Mouse (Mus musculus) heart, adult 18-20 months (tissue): ENCODE results near the gene Dnajc22. TPM values are rescaled to one million over a fixed set of nuclear protein-coding genes. Genes with fewer than 3 reads are reported as not detected.

ENCODE experiments used
- DNase-seq, 2 experiments: peaks; one replicate each; pipeline ENCODE4 v3.0.0; 2021 to 2022; ENCODE audit warnings: mixed read lengths in 1 of 2
- microRNA-seq, 2 experiments: library from miRNA; unstranded; fragments of <30 nt; microRNA quantifications; one replicate each; pipeline ENCODE4 v1.2.0; 2022
- total RNA-seq, 2 experiments: library from RNA; stranded (reverse); gene quantifications; 2 replicates each; pipeline ENCODE4 v1.2.3; 2021

Gene Dnajc22
- total RNA-seq, 2 experiments from 2014 or later: 0.37 to 1.2 TPM

DNA sequence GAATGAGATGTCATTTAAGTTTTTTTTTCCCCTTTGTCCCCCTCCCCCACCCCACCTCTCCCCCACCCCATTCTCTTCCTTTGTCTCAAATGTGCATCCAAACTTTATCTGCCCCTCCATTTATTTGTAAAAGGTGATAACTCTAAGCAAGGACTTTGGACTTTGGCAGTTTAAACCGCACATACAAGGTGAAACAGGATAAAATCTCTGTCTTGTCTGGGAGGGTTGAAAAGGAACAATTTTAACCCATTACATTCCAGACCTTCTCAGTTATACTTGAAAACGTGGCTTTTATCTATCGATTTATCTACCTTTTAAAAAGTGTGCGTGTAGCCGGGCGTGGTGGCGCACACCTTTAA, 22.1 kb downstream of the Dnajc22 start:
- no peak for DNase-seq

DNA sequence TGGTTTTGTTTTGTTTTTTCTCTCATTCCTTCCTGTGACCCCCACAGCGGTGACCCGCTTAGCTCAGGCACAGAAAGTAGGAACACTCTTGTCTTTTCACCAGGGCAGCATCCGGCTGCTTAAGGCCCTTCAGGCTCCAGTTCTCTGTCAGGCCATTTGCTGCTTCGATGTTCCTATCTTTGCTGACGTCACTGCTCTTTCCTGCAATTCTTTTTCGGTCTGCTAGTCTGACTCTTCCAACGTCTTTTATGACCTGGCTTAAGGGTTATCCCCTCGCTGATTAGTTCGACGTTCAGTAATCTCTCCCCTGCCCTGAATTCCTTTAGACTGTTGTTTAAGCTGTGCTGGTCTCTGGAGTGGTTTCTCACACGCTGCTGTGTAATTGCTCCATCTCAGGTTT, 23.6 kb downstream of the Dnajc22 start:
- DNase-seq: peak in 1 of 2 experiments; percentile 48

DNA sequence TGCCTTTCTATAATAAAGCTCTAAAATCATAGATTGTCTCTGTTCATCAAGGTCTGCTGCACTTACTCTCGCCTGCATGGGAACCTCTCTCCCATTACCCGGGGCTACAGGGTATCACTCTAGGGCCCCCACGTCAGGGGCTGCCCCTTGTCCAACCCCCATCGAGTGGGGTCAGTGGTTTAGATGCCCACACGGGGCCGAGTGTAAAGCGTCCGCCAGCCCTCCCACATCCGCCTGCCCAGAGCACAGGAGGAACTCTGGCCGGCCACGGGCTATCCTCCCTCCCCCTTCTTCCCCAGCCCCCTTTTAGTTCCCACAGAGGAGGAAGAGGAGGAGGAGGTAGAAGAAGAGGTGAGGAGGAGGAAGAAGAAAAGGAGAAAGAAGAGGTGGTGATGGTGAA, 27.8 kb downstream of the Dnajc22 start:
- no peak for DNase-seq

DNA sequence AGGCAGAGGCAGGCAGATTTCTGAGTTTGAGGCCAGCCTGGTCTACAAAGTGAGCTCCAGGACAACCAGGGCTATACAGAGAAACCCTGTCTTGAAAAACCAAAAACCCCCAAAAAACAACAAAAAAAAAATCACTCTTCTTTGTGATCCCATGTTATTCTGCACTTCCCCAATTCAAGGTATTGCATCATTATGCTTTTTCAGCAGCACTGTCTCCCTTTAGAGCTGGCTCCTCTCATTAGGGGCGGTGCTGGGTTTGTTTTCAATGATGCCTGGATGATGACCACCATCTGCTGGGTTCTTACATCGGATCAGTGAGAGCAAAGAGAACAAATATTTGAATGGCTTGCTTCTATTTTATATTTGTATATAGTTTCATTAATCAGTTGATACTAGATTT, 29.7 kb downstream of the Dnajc22 start:
- no peak for DNase-seq

DNA sequence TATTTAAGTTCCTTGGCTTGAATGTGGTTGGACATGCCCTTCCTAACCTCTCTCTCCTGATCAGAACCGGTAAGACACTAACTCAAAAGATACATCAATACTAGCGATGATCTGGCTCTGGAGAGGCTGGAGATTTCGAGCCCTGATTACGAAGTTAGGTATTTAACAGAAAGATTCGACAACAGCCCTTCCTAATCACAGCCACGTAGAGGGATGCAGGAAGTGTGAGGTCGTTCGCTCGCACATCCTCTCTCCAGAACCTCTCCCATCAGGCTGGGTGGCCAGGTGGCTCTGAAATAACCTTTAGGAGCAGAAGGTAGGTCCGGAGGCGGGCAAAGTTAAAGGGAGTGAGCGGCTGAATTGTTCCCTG, 32.7 kb downstream of the Dnajc22 start, which contains the start of gene Spats2:
Gene Spats2 (plus strand): TSS at position 206 of the 370 bp plus-strand sequence.
- no peak for DNase-seq

DNA sequence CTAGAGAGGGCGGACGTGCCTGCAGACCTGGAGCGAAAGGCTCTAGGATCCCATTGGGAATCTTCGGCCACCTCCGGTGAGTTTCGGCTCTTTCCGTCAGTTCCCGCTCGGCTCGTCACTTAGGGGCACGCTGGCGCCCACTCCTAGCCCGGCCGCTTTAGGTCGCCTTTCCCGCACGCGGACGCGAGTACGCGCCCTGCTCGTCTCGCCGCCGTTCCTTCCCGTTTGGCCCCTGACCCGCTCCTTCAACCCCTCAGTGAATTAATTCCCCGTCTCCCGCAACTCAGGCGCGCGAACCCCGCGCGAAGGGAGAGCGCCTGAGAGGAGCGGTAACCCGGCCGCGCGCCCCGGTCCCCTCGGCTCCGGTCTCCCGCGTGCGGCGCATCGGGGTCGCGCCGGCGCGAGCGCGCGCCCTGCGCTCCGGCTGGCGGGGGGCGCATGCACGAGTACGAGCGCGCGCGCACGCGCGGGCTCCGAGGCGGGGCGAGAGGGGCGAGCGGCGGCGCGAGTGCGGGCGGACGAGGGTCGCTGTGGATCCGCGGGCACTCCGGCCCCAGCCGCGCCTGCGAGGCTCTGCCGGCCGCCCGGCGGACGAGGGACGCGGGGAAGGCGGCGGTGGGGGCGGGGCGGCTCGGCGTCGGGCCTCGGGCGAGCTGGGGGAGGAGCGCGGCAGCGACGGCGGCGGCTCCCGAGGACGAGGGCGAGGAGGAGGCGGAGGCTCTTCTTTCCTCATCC, 33.3 kb downstream of the Dnajc22 start:
- peak; percentile 90 to 96 for DNase-seq

DNA sequence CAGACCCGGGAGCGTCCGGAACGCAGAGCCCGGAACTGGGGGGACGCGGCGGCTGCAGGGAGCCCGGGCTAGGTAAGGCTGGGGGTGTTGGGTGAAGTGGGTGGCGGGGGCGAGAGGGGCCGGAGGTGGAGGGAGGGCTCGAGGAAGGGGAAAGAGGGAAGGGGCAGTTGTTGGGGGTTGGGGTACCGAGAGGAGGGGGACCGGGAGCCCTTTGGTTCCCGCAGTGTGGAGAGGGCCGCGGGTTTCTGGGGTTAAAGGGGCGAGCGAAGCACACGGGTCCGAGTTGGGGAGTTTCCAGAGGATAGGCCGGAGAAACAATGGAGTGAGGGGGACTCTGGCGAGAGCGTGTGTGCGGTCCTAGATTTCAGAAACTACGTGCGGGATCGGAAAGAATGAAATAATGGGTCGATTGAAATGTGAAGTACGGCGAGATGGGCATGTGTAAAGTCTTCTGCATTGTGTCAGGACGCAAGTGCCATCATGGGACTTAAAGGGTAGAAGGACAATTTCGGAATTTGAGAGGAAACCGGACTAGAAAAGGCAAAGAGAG, 33.9 kb downstream of the Dnajc22 start:
- peak in 1 of 2 experiments; percentile 43 for DNase-seq

DNA sequence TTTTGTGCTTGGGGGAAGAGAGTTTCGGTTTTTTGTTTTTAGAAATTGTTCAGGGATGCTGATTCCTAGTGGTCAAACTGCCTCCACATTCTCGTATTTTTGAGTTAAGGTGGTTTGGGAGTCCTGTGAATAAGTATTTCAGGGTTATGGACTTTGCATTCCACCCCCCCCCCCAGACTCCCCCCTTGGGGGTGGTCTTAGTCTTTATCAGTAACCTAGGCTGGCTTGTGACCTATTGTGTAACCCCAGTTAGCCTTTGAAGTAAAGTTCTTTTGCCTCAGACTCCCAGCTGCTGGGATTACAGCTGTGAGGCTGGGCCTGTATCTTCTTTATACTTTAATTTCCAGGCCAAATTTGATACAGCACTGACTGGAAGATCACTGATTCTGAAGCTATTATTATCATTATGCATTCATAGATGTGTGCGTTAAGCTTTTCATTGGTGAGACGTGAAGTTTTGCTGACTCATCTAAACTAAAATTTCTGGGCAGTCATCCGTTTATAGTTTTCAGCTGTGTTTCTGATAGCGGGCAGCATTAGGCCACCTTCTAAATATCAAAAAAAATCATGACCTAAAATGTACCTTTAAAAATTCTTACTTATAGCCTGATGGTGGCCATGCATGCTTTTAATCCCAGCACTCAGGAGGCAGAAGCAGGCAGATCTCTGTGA, 35.0 kb downstream of the Dnajc22 start:
- DNase-seq: no peak

DNA sequence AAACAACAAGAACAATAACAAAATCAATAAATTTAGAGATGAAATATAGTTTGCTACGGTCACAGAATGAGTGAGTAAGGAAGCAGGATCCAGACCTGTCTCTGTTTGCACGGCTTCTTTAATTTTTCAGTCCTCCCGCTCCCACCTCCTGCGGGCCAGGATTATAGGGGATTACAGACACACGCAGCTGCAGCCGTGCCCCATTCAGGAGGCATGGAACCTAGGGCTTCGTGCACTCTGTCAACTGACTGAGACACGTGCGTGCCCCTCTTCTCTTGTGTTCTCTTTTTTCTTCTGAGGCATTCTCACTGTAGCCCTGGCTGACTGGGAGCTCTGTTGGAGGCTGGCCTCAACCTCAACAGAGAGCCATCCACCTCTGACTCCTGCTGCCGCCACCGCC, 36.5 kb downstream of the Dnajc22 start:
- no peak for DNase-seq

DNA sequence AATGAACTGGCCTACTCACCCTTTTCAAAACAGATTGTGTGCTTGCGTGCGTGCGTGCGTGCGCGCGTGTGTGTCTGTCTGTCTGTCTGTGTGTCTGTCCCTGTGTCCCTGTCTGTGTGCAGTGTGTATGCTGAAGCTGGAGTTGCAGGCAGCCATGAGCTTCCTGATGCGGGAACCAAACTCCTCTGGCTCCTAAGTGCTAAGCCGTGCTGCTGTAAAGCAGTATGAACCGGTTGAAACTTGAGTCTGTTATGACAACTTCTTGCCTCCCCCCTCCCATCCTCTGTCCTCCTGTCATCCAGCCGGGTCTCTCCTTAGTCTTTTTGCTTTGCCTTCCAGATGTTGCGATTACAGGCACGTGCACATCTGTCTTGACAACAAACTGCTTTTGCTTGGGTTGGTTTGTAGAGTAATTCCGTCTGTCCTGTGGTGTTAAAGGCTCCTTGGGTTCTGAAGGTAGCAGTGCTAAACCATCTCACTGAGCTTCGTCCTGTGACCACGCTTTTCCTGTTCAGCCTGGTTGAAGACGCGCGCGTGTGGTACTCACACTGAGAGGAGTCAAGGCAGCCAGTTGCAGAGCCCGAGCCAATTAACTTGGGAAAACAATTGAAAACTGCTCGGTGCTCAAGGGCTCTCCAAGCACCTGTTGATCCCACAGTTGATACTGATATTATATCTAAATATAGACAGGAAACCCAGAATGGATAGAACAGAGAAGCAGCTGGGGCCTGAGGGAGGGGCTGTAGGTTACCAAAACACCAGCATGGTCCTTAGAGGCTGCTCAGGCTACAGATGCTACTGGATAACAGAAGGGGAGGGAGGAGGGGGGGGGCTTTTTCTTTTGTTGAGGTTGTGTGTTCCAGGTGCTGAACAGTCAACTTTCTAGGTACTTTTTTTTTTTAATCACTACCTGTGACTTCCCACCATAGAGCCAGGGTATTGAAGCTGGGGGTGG, 37.3 kb downstream of the Dnajc22 start:
- no peak for DNase-seq

DNA sequence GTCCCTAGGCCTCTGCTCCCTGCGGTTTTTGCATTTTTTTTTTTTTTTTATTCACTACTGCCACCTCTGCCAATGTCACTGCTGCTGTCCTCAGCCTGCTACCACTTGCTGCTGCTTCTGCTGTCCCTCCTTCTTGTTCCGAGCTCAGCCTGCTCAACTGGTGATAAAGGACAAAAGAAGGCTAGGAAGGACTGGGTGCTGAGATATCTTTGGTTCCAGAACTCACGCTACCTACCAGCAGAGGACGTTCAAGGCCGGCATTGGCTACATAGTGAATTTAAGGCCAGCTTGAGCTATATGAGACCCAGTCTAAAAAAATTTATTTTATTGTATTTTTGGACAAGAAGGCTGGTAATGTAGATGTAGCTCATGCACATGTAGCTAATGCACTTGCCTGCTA, 45.4 kb downstream of the Dnajc22 start:
- no peak for DNase-seq

DNA sequence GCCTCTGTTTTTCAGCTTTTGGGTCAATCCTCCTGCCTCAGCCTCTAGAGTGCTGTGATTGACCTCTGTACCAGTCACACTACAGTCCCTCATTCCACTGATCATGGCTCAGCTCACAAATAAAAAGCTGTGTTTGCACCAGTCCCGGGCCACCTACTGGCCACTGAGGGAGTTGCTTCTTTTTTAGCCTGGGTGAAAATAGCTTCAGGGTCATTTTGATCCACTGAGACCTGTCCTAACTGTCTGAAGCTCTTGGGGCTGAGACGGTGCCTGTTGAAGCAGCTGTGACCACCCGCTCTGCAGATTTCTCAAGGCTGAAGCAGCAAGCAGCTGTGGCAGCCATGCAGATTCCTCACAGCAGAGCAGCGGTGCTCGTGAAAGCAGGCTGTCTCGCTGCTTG, 46.7 kb downstream of the Dnajc22 start:
- peak; percentile 14 to 62 for DNase-seq

DNA sequence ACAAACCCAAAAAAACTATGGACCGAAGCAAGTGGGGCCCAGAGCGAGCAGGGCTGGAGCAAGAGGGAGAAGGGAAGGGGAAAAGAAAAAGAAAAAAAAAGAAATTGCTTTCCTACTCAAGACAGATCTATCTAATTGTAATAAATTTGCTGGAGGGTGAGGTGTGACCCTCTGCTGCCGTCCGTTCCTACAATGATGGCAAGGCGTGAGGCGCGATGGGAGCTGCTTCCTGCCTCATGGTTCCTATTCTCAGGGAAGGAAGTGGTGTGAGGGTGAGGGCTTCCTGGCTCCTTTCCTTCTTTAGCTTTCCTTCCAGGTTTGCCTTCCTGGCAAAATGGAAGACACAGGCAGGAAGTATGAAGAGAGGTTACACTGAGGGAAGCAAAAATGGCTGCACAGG, 57.5 kb downstream of the Dnajc22 start:
- no peak for DNase-seq

DNA sequence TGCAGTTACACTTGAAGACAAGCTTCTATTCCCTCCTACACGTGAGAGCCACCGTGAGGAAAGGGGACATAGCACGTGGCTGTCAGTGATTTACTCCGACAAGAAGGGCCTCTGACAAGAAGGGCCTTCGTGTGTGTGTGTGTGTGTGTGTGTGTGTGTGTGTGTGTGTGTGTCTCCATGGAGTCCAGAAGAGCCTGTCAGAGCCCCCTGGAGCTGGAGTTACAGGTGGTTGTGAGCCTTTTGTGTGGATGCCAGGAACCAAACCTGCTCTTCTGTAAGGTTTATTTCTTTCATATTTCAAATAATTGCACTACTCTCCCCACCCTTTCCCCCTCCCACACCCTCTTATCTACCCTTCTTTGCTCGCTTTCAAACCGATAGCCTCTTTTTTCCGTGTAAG, 58.4 kb downstream of the Dnajc22 start:
- no peak for DNase-seq

DNA sequence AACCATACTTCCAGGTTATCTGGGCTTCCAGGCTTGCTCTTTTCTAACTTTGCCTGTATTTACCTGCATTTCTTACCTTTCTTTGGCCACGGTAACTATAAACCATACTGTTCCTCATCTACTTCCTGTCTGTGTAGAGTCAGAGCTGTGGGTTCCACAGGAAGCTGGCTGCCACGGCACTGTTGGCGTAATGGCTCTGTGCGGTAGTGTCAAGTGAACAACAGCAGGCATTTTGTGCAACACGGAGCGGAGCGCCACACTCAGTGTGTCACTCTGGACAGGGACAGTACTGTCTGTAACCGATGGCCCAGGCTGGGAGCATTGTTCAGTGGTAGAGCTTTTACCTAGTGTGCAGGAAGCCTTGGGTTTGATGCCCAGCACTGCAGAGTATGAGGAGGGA, 60.5 kb downstream of the Dnajc22 start:
- DNase-seq: no peak

Small RNA genes lying within 50 kb of the gene (microRNA-seq; reads per million reads assigned to microRNA genes)
- 0 to 1.1 reads per million in 2 experiments for gene Mir6960

Other genes starting within 250 kb of the Dnajc22 start
- 10 to 100 TPM; 47.0 to 58.4 TPM for gene Kmt2d, start 222.0 kb upstream of the Dnajc22 start, total RNA-seq
- gene Rhebl1, start 198.6 kb upstream of the Dnajc22 start, total RNA-seq: 1 to 10 TPM; 1.5 to 2.2 TPM
- 1 to 10 TPM in 1 of 2 experiments, under 1 TPM in 1; 0.87 to 1.8 TPM for gene Dhh, start 194.6 kb upstream of the Dnajc22 start, total RNA-seq
- 1 to 10 TPM; 7.4 to 9.8 TPM for gene Lmbr1l, start 174.9 kb upstream of the Dnajc22 start, total RNA-seq
- 100 to 1,000 TPM; 138 to 153 TPM for gene Tuba1b, start 158.6 kb upstream of the Dnajc22 start, total RNA-seq
- gene Gm49450, start 139.6 kb upstream of the Dnajc22 start, total RNA-seq: not detected
- gene Tuba1a, start 139.5 kb upstream of the Dnajc22 start, total RNA-seq: 10 to 100 TPM; 63.6 to 78.8 TPM
- 10 to 100 TPM; 31.8 to 41.4 TPM for gene Tuba1c, start 63.3 kb upstream of the Dnajc22 start, total RNA-seq
- gene Prph, start 38.0 kb upstream of the Dnajc22 start, total RNA-seq: under 1 TPM in 1 of 2 experiments, not detected in 1; 0.15 TPM
- under 1 TPM in 1 of 2 experiments, not detected in 1; 0.28 TPM for gene Troap, start 18.6 kb upstream of the Dnajc22 start, total RNA-seq
- not detected for gene C1ql4, start 5.4 kb upstream of the Dnajc22 start, total RNA-seq
- 1 to 10 TPM; 7.1 to 7.7 TPM for gene Spats2, start 32.7 kb downstream of the Dnajc22 start, total RNA-seq
- under 1 TPM in 1 of 2 experiments, not detected in 1; 0.15 TPM for gene Kcnh3, start 131.7 kb downstream of the Dnajc22 start, total RNA-seq
- 10 to 100 TPM; 37.3 to 40.1 TPM for gene Mcrs1, start 158.8 kb downstream of the Dnajc22 start, total RNA-seq
- gene Prpf40b, start 201.9 kb downstream of the Dnajc22 start, total RNA-seq: 10 to 100 TPM; 18.2 to 19.4 TPM
- gene Fam186b, start 202.7 kb downstream of the Dnajc22 start, total RNA-seq: not detected